Mouse (Mus musculus): ENCODE data around the gene Wnt10b. TPM values are rescaled to one million over a fixed set of nuclear protein-coding genes. Genes with fewer than 3 reads are reported as not detected.
"Not testable (repeated sequence)": the region's sequence is repeated elsewhere in the genome, so short reads cannot be mapped to it uniquely, and the experiment has no call there.

Gene Wnt10b
- under 1 TPM in 3 of 4 experiments, not detected in 1; 0.16 to 0.44 (median 0.26) TPM for total RNA-seq (2022)

DNA sequence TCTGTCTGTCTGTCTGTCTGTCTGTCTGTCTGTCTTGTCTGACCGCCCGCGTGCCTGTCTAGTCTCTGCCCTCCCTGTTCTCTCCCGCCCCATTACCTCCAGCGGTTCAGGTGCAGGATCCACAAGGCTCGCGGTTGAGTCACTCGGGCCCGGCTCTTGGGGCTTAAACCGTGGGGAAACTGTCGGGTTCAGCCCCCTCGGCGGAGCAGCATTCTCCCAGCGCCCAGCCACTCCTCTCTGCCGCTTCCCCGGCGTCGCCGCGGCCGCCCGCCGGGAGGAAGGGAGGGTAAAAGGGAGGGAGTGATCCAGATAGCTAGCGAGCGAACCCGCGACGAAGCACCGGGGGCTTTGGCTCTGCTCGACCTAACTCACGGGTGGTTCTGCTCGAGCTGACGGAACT, at the start of gene Wnt10b:
TSS of gene Wnt10b (minus strand) at position 389 of the 400 bp plus-strand sequence.
- DNase-seq (ENCODE audit: low spot score) = no peak

DNA sequence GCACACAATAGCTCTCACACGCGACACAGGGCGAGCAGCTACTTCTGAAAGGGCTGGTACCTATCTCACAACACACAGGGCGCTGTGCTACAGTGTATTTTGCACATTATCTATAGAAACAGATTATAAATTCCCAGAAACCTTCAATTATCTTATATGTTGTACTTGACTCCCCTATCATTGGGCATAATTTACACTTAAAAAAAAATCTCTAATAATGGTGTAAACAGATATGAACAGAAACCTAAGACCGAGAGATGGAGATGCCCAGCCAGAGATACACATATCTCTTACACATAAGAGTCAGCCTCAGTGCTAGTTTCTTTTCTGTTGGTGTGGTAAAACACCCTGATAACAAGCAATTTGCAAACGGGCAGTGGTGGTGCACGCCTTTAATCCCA, 49.7 kb upstream of the Wnt10b start:
- no peak for DNase-seq (ENCODE audit: low spot score)

DNA sequence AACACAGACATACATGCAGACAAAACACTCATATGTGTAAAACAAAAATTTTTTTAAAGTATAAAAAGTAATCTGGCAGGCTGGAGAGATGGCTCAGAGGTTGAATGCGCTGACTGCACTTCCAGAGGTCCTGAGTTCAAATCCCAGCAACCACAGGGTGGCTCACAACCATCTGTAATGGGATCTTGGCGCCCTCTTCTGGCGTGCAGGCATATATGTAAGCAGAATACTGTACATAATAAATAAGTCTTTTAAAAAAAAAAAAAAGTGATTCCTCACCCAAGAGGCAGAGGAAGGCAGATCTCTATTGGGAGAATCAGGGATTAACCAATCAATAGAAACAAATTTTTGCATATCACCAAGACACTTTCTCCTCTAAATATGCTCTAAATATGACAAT, 45.5 kb upstream of the Wnt10b start:
- DNase-seq (ENCODE audit: low spot score) = no peak

DNA sequence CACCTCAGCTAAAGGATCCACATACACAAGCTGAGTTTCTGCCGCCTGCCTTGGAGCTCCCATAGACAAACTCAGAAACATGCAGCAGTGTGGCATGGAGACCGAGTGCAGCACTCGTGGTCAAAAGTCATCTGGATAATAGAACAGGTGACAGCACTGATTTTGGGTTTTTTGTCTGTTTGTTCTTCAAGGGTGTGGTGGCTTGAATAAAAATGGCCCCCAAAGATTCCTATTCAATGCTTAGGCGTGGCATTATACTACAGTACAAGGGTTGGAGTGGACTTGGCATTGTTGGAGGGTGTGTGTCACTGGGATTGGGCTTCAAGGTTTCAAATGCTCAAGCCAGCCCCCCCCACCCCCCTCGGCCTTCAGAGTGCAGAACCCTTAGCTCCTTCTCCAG, 44.2 kb upstream of the Wnt10b start:
- no peak for DNase-seq (ENCODE audit: low spot score)

DNA sequence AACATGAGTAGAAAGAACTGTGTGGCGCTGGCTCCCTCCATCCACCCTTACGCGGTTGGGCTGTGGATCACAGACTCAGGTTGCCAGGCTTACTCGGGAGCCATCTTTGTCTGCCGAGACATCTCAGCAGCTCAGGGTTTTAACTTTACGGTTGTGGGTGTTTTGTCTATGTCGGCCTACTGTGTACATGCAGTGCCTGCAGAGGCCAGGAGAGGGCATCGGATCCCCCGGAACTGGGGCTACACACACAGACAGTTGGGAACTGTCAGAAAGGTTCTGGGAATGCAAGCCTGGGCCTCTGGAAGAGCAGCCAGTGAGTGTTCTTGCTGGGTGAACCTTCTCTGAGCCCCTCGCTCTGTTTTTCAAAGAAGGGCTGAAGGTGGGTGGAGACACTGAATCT, 43.5 kb upstream of the Wnt10b start:
- DNase-seq (ENCODE audit: low spot score) = no peak

DNA sequence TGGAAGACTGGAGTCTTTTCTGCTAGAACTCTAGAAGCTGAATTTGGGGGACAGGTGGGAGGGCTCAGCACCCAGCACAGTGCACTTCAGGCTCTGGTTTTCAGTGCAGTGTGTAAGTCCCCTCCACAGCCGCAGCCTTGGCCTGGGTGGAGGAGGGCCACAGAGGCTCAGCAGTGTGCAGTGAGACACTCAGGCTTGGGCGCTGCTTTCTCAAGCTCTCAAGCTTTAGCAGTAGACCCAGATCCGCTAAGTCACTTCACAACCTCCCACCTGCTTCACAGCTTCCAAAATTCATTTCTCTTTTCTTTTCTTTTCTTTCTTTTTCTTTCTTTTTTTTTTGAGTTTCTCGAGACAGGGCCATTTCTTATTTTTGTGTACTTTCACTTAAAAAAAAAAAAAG, 43.0 kb upstream of the Wnt10b start:
- DNase-seq (ENCODE audit: low spot score) = no peak

DNA sequence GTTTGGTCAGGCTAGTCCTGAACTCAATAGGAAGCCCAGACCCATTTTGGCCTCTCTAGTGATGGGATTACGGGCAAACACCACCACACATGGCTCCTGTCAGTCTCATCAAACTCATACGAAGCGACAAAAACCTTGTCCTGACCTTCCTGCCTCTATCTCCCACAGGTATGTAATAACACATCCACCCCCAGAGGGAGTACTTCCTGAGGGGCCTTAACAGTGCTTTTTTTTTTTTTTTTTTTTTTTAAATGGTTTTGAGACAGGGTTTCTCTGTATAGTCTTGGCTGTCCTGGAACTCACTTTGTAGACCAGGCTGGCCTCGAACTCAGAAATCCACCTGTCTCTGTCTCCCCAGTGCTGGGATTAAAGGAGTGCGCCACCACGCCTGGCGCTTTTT, 40.2 kb upstream of the Wnt10b start:
- no peak for DNase-seq (ENCODE audit: low spot score)

DNA sequence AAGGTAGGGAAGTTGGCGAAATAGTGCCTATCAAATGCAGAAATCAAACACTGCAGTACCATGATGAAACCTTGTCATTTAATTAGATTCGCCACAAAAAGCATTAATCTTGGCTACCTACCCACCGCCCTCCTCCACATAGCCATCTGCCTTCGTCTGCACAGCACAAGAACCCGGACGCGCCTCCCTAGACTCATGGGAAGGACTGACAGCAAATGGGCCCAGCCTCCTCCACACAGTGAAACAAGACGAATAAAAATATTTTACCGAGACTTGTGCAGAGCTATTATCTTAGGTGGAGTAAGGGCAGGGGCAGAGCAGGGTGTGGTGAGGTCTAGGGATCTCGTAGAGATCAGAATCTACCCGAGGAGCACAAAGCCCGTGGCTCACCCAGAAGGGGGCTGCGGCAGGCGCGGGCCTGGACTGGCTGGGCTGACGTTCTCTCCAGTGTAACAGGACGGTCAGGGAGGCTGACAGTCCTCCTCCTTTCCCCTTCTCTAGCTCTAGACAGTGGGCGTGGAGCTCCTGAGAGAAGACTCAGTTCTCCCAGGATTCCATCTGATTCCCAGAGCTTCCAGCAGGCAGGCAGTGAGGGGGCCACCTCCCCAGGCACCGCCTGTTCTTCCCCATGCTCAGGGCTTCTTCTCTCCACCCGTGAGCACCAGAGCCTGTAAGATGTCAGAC, 34.9 kb upstream of the Wnt10b start:
- no peak for DNase-seq (ENCODE audit: low spot score)

DNA sequence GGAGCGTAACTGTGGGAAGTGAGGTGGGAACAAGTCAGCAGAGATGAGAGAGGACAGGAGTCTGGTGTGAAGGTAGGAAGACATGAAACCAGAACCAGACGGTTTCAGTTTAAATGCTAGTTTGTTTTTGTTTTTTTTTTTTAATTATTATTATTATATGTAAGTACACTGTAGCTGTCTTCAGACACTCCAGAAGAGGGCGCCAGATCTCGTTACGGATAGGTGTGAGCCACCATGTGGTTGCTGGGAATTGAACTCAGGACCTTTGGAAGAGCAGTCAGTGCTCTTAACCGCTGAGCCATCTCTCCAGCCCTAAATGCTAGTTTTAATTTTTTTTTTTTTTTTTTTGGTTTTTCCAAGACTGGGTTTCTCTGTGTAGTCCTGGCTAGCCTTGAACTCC, 32.3 kb upstream of the Wnt10b start:
- not testable (repeated sequence) for DNase-seq (ENCODE audit: low spot score)

DNA sequence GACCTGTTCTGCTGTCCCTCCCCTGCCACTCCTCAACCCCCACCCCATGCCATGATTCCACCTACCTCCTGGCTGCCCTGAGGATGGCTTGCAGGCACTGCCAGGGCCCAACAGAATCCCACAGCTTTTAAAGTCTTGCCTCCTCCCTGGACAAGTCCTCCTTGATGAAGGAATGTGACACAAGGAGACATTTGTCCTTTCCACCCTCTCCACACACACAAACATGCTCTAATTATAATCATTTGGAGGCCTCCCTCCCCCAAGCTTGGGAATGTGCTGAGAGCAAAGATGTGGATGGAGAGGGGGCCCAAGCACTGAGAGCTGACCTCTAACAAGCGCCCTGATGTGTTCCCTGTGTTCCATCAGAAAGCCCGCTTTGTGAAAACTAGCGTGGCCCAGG, 31.4 kb upstream of the Wnt10b start, which contains the start of gene Ddn:
TSS of gene Ddn (minus strand) at position 101 of the 400 bp plus-strand sequence.
- no peak for DNase-seq (ENCODE audit: low spot score)

DNA sequence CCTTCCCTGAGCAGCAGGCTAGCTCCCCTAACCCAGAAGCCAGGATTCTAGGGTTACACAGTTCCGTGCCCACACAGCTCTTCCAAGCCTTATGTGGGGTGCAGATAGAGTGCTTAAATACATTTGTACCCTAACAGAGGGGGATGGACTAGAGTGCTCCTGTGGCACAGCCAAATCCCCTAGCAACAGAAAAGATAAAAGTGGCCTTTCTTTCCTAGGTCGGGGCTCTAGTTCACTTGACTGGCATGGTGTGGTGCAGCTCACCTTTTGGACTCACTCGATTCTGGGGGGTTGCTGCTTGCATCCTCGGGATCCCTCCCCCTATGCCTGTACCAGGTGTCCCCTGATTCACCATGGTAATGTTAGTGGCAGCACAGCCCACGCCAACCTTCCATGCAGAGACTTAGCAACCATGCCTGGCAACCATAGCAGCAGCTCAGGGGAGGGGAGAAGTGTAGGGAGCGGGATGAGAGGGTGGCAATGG, 30.7 kb upstream of the Wnt10b start:
- no peak for DNase-seq (ENCODE audit: low spot score)

DNA sequence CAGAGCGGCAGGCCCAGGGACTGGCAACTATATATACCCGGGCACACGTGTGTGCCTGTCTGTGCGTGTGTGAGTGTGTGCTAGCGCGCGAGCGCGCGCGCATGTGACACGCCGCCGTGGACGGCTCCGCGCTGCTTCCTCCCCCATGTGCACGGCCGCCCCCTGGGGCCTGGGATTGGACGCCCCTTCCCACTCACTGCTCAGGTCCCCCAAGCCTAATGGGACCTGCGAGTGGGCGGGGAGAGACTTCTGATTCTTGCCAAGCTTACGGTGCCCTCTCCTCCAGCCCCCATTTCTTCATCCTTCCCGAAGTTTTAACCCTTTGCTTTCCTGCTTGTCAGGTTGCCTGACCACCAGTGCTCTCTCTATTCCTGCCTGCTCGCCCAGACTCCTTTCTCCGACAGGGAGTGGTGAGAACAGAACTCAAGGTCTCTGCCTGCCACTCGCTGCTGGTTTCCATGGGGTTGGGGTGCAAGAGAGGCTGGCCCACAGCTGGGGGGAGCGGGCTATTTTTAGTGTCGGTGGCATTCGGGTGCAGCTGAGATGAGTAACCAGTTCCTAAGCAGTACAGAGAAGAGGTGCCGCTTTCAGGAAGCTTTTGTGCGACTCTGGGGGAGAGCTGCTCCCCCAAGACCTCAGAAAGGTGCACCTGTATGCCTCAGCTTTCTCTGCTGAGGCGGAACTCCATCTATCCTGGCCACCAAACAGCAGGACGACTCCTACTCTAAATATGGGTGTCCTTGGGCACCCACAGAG, 30.1 kb upstream of the Wnt10b start:
- DNase-seq (ENCODE audit: low spot score) = no peak

DNA sequence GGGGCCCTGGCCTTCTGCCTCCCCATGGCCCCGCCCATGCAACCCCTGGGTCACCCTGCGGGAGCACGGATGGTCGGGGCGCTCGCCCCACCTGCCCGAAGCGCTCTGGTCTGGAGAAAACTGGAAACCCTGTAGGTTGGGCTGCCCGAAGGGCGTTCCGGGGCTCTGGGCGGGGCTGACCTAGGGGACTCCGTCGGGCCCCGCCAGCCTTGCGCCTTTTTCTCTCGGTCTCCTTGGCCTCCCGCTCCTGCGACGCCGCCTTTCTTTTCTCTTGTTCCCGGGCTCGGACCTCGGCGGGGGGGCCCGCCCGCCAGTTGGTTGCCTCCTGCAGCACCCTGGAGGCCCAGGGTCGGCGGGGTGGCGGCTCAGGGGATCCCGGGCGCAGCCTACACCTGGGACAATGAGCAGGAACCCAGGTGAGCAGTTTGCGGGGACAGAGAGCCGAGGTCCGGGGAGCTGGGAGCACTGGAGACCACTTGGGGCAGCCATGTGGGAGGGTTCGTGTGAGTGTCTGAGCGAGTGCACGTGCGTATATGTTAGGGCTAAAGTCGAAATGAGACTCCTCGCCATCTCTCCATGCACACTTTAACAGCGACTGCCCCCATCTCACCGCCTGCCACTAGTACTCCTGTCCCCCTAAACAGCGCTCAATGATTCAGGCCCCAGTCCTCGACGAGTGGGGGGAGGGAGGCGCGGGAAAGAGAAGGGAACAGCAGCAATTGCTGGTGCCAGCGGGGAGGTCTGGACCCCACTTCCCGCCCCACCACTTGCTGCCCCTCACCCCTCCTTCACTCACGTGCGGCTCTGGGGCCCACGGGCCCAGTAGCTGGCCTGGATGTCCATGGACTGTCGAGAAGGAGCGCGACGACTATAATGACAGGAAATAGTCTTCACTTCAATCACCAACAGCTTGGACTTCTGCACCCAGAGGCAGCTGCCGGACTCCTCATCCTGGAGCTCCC, 29.1 kb upstream of the Wnt10b start:
- no peak for DNase-seq (ENCODE audit: low spot score)

DNA sequence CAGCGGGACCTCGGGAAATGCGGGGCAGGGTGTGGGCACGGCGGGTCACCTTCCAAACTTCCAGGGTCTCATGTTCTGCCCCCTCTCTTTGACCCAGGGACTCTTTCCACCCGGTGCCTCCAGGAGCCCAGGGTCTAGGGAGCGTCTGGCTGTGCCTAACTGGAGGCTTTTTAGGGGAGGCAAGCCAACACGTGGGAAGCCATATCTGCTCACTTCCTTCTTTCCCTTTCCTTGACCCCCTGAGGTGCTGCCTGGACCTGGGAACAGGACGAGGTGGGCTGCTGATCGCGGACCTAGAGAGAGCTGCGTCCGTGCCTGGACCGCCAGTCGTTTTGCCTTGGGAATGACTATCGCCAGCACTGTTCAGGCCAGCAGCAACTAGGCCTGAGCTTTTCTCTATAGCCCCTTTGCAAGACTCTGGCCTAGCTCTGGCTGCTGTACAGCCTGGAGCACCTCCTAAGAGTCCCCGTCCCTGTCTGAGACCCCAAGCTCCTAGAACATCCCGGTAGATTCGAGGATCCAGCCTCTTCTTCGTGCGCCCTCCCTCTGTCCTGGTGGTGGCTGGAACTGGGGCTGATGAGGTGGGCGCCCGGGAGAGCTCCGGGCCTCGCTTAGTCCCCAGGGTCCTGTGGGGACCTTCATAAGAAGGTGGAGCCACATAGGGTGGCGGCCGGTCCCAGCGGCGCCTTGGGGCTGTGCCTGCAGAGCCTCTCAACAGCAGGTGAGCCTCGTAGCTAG, 28.3 kb upstream of the Wnt10b start:
- DNase-seq (ENCODE audit: low spot score) = no peak

DNA sequence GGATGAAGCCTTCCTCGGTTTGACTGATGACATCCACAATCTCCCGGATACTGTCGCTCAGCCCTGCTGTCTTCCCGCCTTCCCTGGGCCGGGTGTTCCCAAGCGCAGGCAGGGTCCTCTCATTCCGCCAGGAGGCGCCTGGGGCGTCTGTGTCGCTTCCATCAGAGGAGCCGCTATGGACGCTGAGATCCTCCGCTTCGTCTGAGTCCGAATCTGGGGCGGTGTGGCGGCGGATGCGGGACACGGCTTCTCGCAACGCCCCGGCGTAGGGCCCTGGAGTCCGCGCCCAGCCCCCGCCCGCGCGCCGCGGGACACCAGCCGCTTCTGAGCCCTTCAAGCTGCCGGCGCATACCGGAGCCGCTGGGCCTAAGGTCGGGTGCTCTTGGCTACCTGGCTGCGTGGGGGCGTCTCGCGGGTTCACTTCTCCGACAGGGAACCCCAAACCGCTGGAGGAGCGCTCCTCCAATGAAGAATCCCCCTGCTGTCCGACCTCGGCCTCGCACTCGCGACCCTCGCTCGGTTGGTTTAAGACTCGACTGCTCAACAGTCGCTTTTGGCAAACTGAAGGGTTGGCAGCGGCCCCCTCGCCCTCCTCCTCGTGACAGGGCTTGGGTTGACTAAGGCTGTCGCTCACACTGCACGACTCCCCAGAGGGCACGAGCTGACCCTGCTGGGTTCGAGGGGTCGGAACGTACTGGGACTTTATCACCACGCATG, 27.5 kb upstream of the Wnt10b start:
- peak; percentile 46 for DNase-seq (ENCODE audit: low spot score)

DNA sequence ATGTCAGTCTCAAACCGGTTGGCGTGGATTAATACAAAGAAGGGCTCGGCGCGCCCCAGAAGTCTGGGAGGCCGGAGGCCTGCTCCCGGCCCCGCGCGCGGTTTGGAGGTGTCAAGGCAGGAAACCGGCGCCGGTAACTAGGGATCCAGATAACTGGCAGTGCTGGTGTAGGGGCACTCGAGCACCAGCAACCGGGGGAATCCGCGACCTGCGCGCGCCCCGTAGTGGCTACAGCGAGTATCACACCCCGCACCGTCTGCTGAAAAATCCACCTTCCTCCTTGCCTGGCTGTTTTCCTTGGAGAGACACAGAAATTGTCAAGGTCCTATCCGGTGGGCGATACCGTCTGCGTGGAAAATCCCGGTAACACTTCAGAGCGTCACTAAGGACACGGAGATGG, 26.1 kb upstream of the Wnt10b start:
- peak; percentile 64 for DNase-seq (ENCODE audit: low spot score)

DNA sequence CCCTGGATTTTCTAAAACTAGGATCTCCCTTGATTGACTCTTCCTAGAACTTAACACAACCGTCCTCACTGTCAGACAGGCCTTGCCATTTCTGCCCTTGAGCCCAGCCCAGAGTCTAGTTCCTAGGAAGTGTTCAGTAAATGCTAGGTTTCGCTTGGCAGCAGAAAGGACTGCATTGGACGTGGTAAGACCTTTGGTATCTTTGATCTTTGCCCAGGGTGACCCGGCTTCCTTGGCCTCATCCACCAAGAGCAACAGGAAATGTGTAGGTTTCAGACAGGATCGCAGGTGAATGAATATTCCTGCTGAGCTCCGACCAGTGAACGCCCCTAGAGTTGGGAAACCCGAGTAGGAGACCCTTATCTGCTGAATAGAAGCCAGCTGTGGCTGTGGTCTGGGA, 25.0 kb upstream of the Wnt10b start:
- DNase-seq (ENCODE audit: low spot score) = no peak

DNA sequence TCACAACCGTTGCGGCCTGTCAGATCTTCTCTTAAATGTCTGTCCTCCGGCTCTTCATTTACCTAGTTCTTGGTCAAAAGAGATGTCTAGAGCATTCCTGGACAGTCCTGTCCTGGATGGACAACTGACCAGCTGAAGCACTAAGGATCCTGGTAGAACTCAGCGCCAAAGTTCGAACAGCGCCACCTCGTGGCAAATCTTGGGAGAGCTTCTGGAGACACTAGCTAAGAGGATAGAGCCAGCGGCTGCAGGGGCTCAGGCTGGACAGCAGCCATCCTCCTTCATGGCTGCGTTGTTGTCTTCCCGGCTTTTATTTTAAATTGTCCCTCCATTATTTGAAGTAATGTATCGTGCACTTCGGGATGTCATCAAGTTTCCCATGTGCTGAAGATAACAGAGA, 21.4 kb upstream of the Wnt10b start:
- DNase-seq (ENCODE audit: low spot score) = peak; percentile 65

DNA sequence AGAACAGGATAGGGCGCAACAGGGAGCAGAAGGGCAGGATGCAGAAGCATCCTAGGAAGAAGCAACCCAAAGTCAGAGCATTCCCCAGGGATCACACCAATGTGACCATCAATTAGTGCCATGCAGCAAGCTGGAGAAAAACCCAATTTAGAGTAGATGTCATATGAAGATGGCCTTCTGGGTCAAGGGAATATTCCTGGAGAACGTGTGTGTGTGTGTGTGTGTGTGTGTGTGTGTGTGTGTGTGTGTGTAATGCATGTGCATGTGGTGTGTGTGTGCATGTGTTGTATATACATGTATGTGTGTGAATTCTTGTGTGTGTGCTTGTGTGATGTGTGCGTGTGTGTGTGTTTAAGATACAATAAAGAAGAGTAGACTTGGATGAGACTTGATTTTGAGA, 21.0 kb upstream of the Wnt10b start:
- no peak for DNase-seq (ENCODE audit: low spot score)

DNA sequence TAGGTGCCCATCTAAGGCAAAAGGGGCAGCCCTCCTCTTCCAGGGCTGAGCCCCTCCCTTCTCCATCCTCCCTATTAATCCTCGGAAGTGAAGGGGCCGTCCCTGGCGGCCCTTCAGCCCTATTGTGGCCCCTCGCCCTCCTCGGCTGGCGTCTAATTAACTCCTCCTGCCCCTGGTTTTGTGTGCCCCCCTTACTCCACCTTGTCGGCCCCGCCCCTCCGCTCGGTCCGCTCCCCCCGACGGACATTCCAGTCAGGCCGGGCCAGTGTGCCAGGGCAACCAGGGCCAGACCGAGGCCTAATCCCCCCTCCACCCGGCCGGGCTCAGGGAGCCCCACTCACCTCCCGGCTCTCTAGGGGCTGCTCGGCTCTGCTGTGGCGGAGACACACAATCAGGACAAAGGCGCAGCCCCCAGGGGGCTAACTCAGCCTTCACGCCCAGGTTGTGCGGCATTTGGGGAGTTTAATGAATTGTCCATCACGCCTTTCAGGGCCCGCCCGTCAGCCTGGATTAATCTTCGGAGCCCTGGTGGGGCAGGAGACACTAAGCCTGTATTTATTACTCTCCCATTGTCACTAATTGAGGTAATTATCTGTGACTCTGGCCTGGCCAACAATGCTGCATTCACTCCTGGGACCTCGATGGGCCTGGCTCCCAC, 20.0 kb upstream of the Wnt10b start:
- no peak for DNase-seq (ENCODE audit: low spot score)

Data from heart, adult 8-10 months (tissue).